Mouse (Mus musculus): ENCODE data around the gene B3gnt9. TPM values are rescaled to one million over a fixed set of nuclear protein-coding genes. Genes with fewer than 3 reads are reported as not detected.

Gene B3gnt9
- polyA plus RNA-seq, 1 experiment: 6.2 TPM

DNA sequence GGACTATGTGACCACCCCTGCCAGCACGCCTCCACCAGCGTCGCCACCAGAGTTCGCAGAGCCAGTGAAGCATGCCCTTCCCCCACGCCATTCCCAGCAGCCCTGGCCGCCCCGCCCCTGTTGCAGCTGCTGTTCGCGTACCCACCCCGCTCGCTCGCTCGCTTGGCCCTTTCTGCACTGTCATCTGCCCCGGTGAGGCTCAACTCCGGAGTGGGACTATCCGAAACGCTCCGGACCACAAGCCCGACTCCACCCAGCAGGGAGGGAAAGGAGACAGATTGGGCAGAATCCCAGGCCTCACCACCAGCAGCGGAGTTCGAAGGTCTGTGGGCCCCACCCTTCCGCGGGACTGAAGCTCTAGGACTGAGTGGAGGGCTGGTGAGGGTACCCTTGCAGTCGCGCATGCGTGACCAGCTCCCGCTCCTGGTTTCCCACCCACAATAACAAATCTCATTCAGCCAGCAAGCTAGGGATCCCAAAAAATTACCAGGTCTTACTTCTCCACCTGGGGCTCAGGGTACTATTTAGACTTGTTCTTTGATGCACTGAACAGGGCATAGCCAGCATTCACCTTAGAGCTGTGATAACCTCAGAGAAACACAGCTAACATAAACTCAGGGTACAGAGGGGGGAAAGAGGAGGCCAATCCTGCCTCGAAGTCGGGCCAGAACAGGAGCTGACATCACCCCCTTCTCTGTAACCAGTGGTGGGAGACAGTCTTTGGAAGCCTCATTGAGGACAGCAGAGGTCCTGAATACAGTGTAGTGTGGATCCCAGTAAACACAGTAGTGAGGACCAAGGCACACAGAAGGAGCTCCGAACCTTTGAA, 21.6 kb upstream of the B3gnt9 start:
- peak overlapping the region; percentile 76 for H3K4me2 ChIP-seq (ENCODE audit: low read depth)
- TF ChIP-seq POLR2AphosphoS2 (IDR thresholded peaks at IDR 0.05; ENCODE audit: insufficient read length, low read depth): peak; percentile 99
- peak; percentile 59 to 99 (median 98) for TF ChIP-seq MYOG (IDR thresholded peaks at IDR 0.05; ENCODE audit: control insufficient read depth in 1 of 3, insufficient read depth in 1 of 3, insufficient read length in 2 of 3, low read depth in 2 of 3)
- peak; percentile 30 for TF ChIP-seq TCF12 (IDR thresholded peaks at IDR 0.05; ENCODE audit: insufficient read depth, poor library complexity, severe bottlenecking)
- TF ChIP-seq TCF3 (IDR thresholded peaks at IDR 0.05; ENCODE audit: insufficient read length, low read depth): peak; percentile 89
- TF ChIP-seq CEBPB (IDR thresholded peaks at IDR 0.05; ENCODE audit: insufficient read depth, poor library complexity, severe bottlenecking): no peak
- TF ChIP-seq MAX (IDR thresholded peaks at IDR 0.05; ENCODE audit: low read depth): no peak
- TF ChIP-seq MYOD1 (IDR thresholded peaks at IDR 0.05; ENCODE audit: control insufficient read depth in 1 of 3, insufficient read length in 2 of 3, low read depth in 2 of 3): peak in 2 of 3 experiments; percentile 97 to 100
- peak; percentile 90 for TF ChIP-seq POLR2A (IDR thresholded peaks at IDR 0.05; ENCODE audit: insufficient read length, low read depth)
- TF ChIP-seq SRF (IDR thresholded peaks at IDR 0.05; ENCODE audit: control insufficient read depth, insufficient read length, low read depth): peak; percentile 43
- TF ChIP-seq REST (IDR thresholded peaks at IDR 0.05; ENCODE audit: insufficient read depth, insufficient read length): peak; percentile 32
- TF ChIP-seq E2F4 (IDR thresholded peaks at IDR 0.05; ENCODE audit: insufficient read depth): no peak
- no peak for TF ChIP-seq USF1 (IDR thresholded peaks at IDR 0.05; ENCODE audit: low read depth)
- H3K27me3 ChIP-seq (ENCODE audit: control insufficient read depth, insufficient read depth, insufficient read length): no peaks in the 10 kb centered on the region
- H3K4me3 ChIP-seq: peak overlapping the region; percentile 30
- H3ac ChIP-seq (ENCODE audit: control insufficient read depth, insufficient read length): peak overlapping the region; percentile 8
- no peaks in the 10 kb centered on the region for H3K36me3 ChIP-seq (ENCODE audit: control insufficient read depth, insufficient read depth)
- H3K79me2 ChIP-seq (ENCODE audit: control insufficient read depth, insufficient read depth): no peaks in the 10 kb centered on the region

DNA sequence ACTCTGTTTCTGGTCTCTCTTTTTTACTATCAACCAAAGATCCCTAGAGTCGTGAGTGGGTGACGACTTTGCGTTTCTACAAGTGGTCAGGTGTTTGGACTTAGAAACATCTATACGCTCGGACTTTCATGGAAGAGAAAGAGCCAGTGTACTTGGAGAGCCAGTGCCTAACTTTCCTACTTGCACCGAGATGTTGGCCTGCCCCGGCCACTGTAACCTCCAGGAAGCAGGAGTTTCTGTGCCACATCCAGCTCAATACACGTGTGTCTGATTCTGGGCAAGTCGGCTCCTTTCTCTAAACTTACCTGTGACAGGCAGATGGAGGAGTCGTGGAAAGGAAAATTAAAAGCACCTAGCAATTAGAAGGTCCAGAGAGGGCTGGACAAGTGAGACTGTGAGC, 20.9 kb upstream of the B3gnt9 start, which contains the start of gene Nol3:
Gene Nol3, plus strand, starts transcription at position 301 of the 400 bp plus-strand sequence.
- Histone ChIP-seq H3K4me2 (ENCODE audit: low read depth) (peak within 1 kb of the TSS; percentile 76), H3K27me3 (ENCODE audit: control insufficient read depth, insufficient read depth, insufficient read length) (no peaks in the 10 kb centered on the region), H3ac (ENCODE audit: control insufficient read depth, insufficient read length) (peak within 1 kb of the TSS; percentile 8), H3K36me3 (ENCODE audit: control insufficient read depth, insufficient read depth) (no peaks in the 10 kb centered on the region), H3K4me3 (peak within 1 kb of the TSS; percentile 30), H3K79me2 (ENCODE audit: control insufficient read depth, insufficient read depth) (no peaks in the 10 kb centered on the region)
- TF ChIP-seq CEBPB (IDR thresholded peaks at IDR 0.05; ENCODE audit: insufficient read depth, poor library complexity, severe bottlenecking) (no peak), USF1 (IDR thresholded peaks at IDR 0.05; ENCODE audit: low read depth) (no peak), POLR2A (IDR thresholded peaks at IDR 0.05; ENCODE audit: insufficient read length, low read depth) (no peak), REST (IDR thresholded peaks at IDR 0.05; ENCODE audit: insufficient read depth, insufficient read length) (no peak), POLR2AphosphoS2 (IDR thresholded peaks at IDR 0.05; ENCODE audit: insufficient read length, low read depth) (no peak), TCF12 (IDR thresholded peaks at IDR 0.05; ENCODE audit: insufficient read depth, poor library complexity, severe bottlenecking) (no peak), MYOD1 (IDR thresholded peaks at IDR 0.05; ENCODE audit: control insufficient read depth in 1 of 3, insufficient read length in 2 of 3, low read depth in 2 of 3) (no peak)

DNA sequence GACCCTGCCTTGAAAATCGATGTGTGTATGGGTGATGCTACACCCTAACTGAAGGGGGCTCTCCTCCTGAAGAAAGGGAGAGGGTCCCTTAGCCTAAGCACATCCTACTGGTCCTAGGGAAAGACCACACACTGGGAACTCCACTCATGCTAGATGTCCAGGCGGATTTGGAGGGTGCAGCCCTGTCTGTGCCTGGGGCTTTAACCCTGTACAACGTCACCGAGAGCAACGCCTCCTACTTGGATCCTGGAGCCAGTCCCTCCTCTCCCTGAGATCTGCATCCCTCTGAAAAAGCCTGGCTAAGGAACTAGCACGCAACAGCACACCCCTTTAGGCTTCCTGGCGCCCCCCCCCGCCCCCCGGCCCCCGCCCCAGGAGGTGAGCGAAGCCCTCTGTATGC, 20.4 kb upstream of the B3gnt9 start:
- TF ChIP-seq MYOG (IDR thresholded peaks at IDR 0.05; ENCODE audit: control insufficient read depth in 1 of 3, insufficient read depth in 1 of 3, insufficient read length in 2 of 3, low read depth in 2 of 3) (no peak), USF1 (IDR thresholded peaks at IDR 0.05; ENCODE audit: low read depth) (no peak), SRF (IDR thresholded peaks at IDR 0.05; ENCODE audit: control insufficient read depth, insufficient read length, low read depth) (no peak), MYOD1 (IDR thresholded peaks at IDR 0.05; ENCODE audit: control insufficient read depth in 1 of 3, insufficient read length in 2 of 3, low read depth in 2 of 3) (no peak), REST (IDR thresholded peaks at IDR 0.05; ENCODE audit: insufficient read depth, insufficient read length) (no peak), E2F4 (IDR thresholded peaks at IDR 0.05; ENCODE audit: insufficient read depth) (no peak), TCF12 (IDR thresholded peaks at IDR 0.05; ENCODE audit: insufficient read depth, poor library complexity, severe bottlenecking) (no peak), POLR2AphosphoS2 (IDR thresholded peaks at IDR 0.05; ENCODE audit: insufficient read length, low read depth) (no peak), TCF3 (IDR thresholded peaks at IDR 0.05; ENCODE audit: insufficient read length, low read depth) (no peak)
- Histone ChIP-seq H3K4me2 (ENCODE audit: low read depth) (peak overlapping the region; percentile 76), H3K36me3 (ENCODE audit: control insufficient read depth, insufficient read depth) (no peaks in the 10 kb centered on the region), H3K27me3 (ENCODE audit: control insufficient read depth, insufficient read depth, insufficient read length) (no peaks in the 10 kb centered on the region), H3ac (ENCODE audit: control insufficient read depth, insufficient read length) (no peak overlapping the region), H3K4me3 (peak overlapping the region; percentile 30), H3K79me2 (ENCODE audit: control insufficient read depth, insufficient read depth) (no peaks in the 10 kb centered on the region)

DNA sequence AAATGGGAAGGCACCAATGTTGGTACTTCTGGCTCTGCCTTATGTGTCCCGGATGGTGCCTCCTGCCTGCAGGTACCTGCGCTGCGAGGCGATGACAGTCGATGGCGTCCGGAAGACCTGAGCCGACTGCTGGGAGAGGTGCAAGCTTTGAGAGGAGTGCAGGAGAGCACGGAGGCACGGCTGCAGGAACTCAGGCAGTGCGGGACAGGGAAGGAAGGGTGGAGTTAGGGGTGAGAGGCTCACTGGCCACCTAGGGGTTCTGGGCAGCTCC, 15.9 kb upstream of the B3gnt9 start:
- TF ChIP-seq CEBPB (IDR thresholded peaks at IDR 0.05; ENCODE audit: insufficient read depth, poor library complexity, severe bottlenecking) (no peak), POLR2AphosphoS2 (IDR thresholded peaks at IDR 0.05; ENCODE audit: insufficient read length, low read depth) (no peak), USF1 (IDR thresholded peaks at IDR 0.05; ENCODE audit: low read depth) (no peak), MYOD1 (IDR thresholded peaks at IDR 0.05; ENCODE audit: control insufficient read depth in 1 of 3, insufficient read length in 2 of 3, low read depth in 2 of 3) (no peak)
- H3K4me3 ChIP-seq: no peak overlapping the region
- no peaks in the 10 kb centered on the region for H3K27me3 ChIP-seq (ENCODE audit: control insufficient read depth, insufficient read depth, insufficient read length)

More for the DNA sequence above, 15.9 kb upstream of the B3gnt9 start:
- Histone ChIP-seq H3ac (ENCODE audit: control insufficient read depth, insufficient read length) (no peak overlapping the region), H3K79me2 (ENCODE audit: control insufficient read depth, insufficient read depth) (no peaks in the 10 kb centered on the region), H3K4me2 (ENCODE audit: low read depth) (no peak overlapping the region), H3K36me3 (ENCODE audit: control insufficient read depth, insufficient read depth) (no peaks in the 10 kb centered on the region)

All from myocyte (in vitro differentiated cells).